Mouse (Mus musculus): ENCODE measurements around the gene Ppp3ca. TPM values are rescaled to one million over a fixed set of nuclear protein-coding genes. Genes with fewer than 3 reads are reported as not detected.

Ppp3ca gene
- polyA plus RNA-seq (2016; fragmentation: Nextera tagmentation; extraction: Ambion mirVana) = 34.3 and 47.4 TPM in 2 replicates

- peak within 1 kb of the TSS; percentile 93 for H3K27ac ChIP-seq
- H3K36me3 ChIP-seq = no peaks in the 10 kb centered on the region
- WGBS = 1% methylated on average over 37 of the region's 43 CpGs
Measured at GRCm38 (mm10) chr3:136670110-136670359, at the start of gene Ppp3ca. TSS of gene Ppp3ca (plus strand) at chr3:136670124.

GRCm38 (mm10) chr3:136640544-136641230 lies 29.2 kb upstream of the Ppp3ca start:
- Histone ChIP-seq H3K4me1 (no peaks in the 10 kb centered on the region), H3K9me3 (replicated peaks) (no peaks in the 10 kb centered on the region), H3K27ac (no peak overlapping the region), H3K36me3 (no peaks in the 10 kb centered on the region), H3K4me3 (no peak overlapping the region), H3K27me3 (ENCODE audit: low read depth, poor library complexity, severe bottlenecking) (no peaks in the 10 kb centered on the region)
- WGBS = 79% methylated on average over 5 of the region's 5 CpGs
- DNase-seq (ENCODE audit: low spot score) = no peak

More at GRCm38 (mm10) chr3:136670110-136670359, at the start of gene Ppp3ca:
- H3K4me1 ChIP-seq = peaks cover 25% of the 10 kb centered on the region
- no peaks in the 10 kb centered on the region for H3K9me3 ChIP-seq (replicated peaks)
- peak within 1 kb of the TSS; percentile 85 for H3K4me3 ChIP-seq
- no peaks in the 10 kb centered on the region for H3K27me3 ChIP-seq (ENCODE audit: low read depth, poor library complexity, severe bottlenecking)
- no peak for DNase-seq (ENCODE audit: low spot score)

- no peak for DNase-seq (ENCODE audit: low spot score)
- no peaks in the 10 kb centered on the region for H3K36me3 ChIP-seq
- 65% methylated on average over 4 of the region's 4 CpGs for WGBS
- no peak overlapping the region for H3K4me3 ChIP-seq
- H3K27me3 ChIP-seq (ENCODE audit: low read depth, poor library complexity, severe bottlenecking) = no peaks in the 10 kb centered on the region
- H3K4me1 ChIP-seq = no peaks in the 10 kb centered on the region
- no peaks in the 10 kb centered on the region for H3K9me3 ChIP-seq (replicated peaks)
- no peak overlapping the region for H3K27ac ChIP-seq
Measured at GRCm38 (mm10) chr3:136650966-136651365, 19.0 kb upstream of the Ppp3ca start.

GRCm38 (mm10) chr3:136651496-136651895 lies 18.4 kb upstream of the Ppp3ca start:
- no peak overlapping the region for H3K4me3 ChIP-seq
- no peaks in the 10 kb centered on the region for H3K4me1 ChIP-seq
- no peak overlapping the region for H3K27ac ChIP-seq
- H3K36me3 ChIP-seq = no peaks in the 10 kb centered on the region
- no peak for DNase-seq (ENCODE audit: low spot score)
- no peaks in the 10 kb centered on the region for H3K9me3 ChIP-seq (replicated peaks)
- no peaks in the 10 kb centered on the region for H3K27me3 ChIP-seq (ENCODE audit: low read depth, poor library complexity, severe bottlenecking)
- 48% methylated on average over 6 of the region's 6 CpGs for WGBS

- Histone ChIP-seq H3K27me3 (ENCODE audit: low read depth, poor library complexity, severe bottlenecking) (no peaks in the 10 kb centered on the region), H3K9me3 (replicated peaks) (no peaks in the 10 kb centered on the region), H3K4me3 (no peak overlapping the region), H3K27ac (no peak overlapping the region), H3K4me1 (no peaks in the 10 kb centered on the region), H3K36me3 (no peaks in the 10 kb centered on the region)
- WGBS = 93% methylated on average over 3 of the region's 3 CpGs
- no peak for DNase-seq (ENCODE audit: low spot score)
Measured at GRCm38 (mm10) chr3:136656460-136657035, 13.4 kb upstream of the Ppp3ca start.

- WGBS = 83% methylated on average over 2 of the region's 2 CpGs
- Histone ChIP-seq H3K9me3 (replicated peaks) (no peaks in the 10 kb centered on the region), H3K4me1 (no peaks in the 10 kb centered on the region), H3K36me3 (no peaks in the 10 kb centered on the region), H3K27ac (no peak overlapping the region), H3K27me3 (ENCODE audit: low read depth, poor library complexity, severe bottlenecking) (no peaks in the 10 kb centered on the region), H3K4me3 (no peak overlapping the region)
- no peak for DNase-seq (ENCODE audit: low spot score)
Measured at GRCm38 (mm10) chr3:136658681-136659080, 11.2 kb upstream of the Ppp3ca start.

- WGBS = 88% methylated on average over 1 of the region's 1 CpGs
- H3K4me3 ChIP-seq = no peak overlapping the region
- peaks cover 6% of the 10 kb centered on the region; the same call in 1 of the 2 replicates for H3K4me1 ChIP-seq
- no peaks in the 10 kb centered on the region for H3K27me3 ChIP-seq (ENCODE audit: low read depth, poor library complexity, severe bottlenecking)
- no peak overlapping the region for H3K27ac ChIP-seq
- no peaks in the 10 kb centered on the region for H3K36me3 ChIP-seq
- no peaks in the 10 kb centered on the region for H3K9me3 ChIP-seq (replicated peaks)
- no peak for DNase-seq (ENCODE audit: low spot score)
Measured at GRCm38 (mm10) chr3:136665119-136665518, 4.8 kb upstream of the Ppp3ca start.

GRCm38 (mm10) chr3:136668072-136668471 lies 1.9 kb upstream of the Ppp3ca start:
- H3K36me3 ChIP-seq = no peaks in the 10 kb centered on the region
- H3K4me3 ChIP-seq = no peak overlapping the region
- no peaks in the 10 kb centered on the region for H3K27me3 ChIP-seq (ENCODE audit: low read depth, poor library complexity, severe bottlenecking)
- no peaks in the 10 kb centered on the region for H3K9me3 ChIP-seq (replicated peaks)
- H3K27ac ChIP-seq = no peak overlapping the region
- DNase-seq (ENCODE audit: low spot score) = no peak
- 76% methylated on average over 2 of the region's 2 CpGs for WGBS
- peaks cover 21% of the 10 kb centered on the region for H3K4me1 ChIP-seq

- peak overlapping the region; percentile 93 for H3K27ac ChIP-seq
- peaks cover 25% of the 10 kb centered on the region for H3K4me1 ChIP-seq
- WGBS = under 1% methylated on average over 56 of the region's 56 CpGs
- H3K27me3 ChIP-seq (ENCODE audit: low read depth, poor library complexity, severe bottlenecking) = no peaks in the 10 kb centered on the region
- peak; percentile 98 for DNase-seq (ENCODE audit: low spot score)
- H3K9me3 ChIP-seq (replicated peaks) = no peaks in the 10 kb centered on the region
- peak overlapping the region; percentile 85 for H3K4me3 ChIP-seq
- H3K36me3 ChIP-seq = no peaks in the 10 kb centered on the region
Measured at GRCm38 (mm10) chr3:136669231-136670109, 454 bp upstream of the Ppp3ca start.

- Histone ChIP-seq H3K9me3 (replicated peaks) (no peaks in the 10 kb centered on the region), H3K36me3 (no peaks in the 10 kb centered on the region), H3K4me3 (peak overlapping the region; percentile 85), H3K4me1 (peaks cover 25% of the 10 kb centered on the region), H3K27me3 (ENCODE audit: low read depth, poor library complexity, severe bottlenecking) (no peaks in the 10 kb centered on the region), H3K27ac (peak overlapping the region; percentile 93)
- DNase-seq (ENCODE audit: low spot score) = peak; percentile 79
- under 1% methylated on average over 89 of the region's 92 CpGs for WGBS
Measured at GRCm38 (mm10) chr3:136670360-136671131, 622 bp downstream of the Ppp3ca start.

- WGBS = under 1% methylated on average over 49 of the region's 52 CpGs
- Histone ChIP-seq H3K4me1 (peaks cover 25% of the 10 kb centered on the region), H3K4me3 (peak overlapping the region; percentile 85), H3K27me3 (ENCODE audit: low read depth, poor library complexity, severe bottlenecking) (no peaks in the 10 kb centered on the region), H3K27ac (peak overlapping the region; percentile 93), H3K9me3 (replicated peaks) (no peaks in the 10 kb centered on the region), H3K36me3 (no peaks in the 10 kb centered on the region)
- peak; percentile 87 for DNase-seq (ENCODE audit: low spot score)
Measured at GRCm38 (mm10) chr3:136671161-136671939, 1.4 kb downstream of the Ppp3ca start.

- Histone ChIP-seq H3K4me3 (peak overlapping the region; percentile 85), H3K4me1 (peaks cover 25% of the 10 kb centered on the region), H3K27ac (peak overlapping the region; percentile 93), H3K27me3 (ENCODE audit: low read depth, poor library complexity, severe bottlenecking) (no peaks in the 10 kb centered on the region), H3K9me3 (replicated peaks) (no peaks in the 10 kb centered on the region), H3K36me3 (no peaks in the 10 kb centered on the region)
- WGBS = 11% methylated on average over 5 of the region's 5 CpGs
- peak; percentile 56 for DNase-seq (ENCODE audit: low spot score)
Measured at GRCm38 (mm10) chr3:136671940-136672278, 2.0 kb downstream of the Ppp3ca start.
